Mouse (Mus musculus): Measurements from ENCODE around the gene Muc13. TPM values are rescaled to one million over a fixed set of nuclear protein-coding genes. Genes with fewer than 3 reads are reported as not detected.

The Muc13 gene
- total and polyA plus RNA-seq, 3 experiments, result 0.33 TPM; not detected in 2

DNA sequence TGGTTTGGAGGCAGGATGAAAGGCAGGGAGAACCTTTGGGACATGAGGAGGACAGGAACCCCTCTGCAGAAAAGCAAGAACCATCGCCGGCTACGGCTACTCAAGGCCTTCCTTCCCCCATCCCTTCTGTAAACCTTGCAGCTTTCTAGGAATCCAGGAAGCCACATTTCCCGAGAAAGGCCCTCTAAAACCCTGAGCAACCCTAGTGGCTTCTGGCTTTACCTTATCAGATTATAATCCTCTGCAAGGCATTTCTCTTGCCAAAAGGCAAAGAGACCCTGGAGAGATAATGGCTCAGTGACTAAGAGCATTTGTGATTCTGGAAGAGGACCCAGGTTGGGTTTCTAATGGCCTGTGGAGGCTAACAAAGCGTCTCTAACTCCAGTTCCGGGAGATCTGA, 46.8 kb downstream of the Muc13 start:
- intact Hi-C loops (cut with DNase I), result no loop called here
- peaks cover 10% of the 10 kb centered on the region for H3K4me1 ChIP-seq (ENCODE audit: control insufficient read depth, insufficient read depth, low read length)
- 53% methylated on average over 6 of the region's 6 CpGs for WGBS
- peaks cover 2% of the 10 kb centered on the region; the same call in 1 of the 2 replicates for H3K79me2 ChIP-seq (replicated peaks; ENCODE audit: control insufficient read depth, insufficient read depth, low read length)
- no peak overlapping the region for H3K9ac ChIP-seq (ENCODE audit: low read depth, low read length)
- H3K27ac ChIP-seq, result no peak overlapping the region
- H3K36me3 ChIP-seq (ENCODE audit: control insufficient read depth, insufficient read depth, low read length), result no peaks in the 10 kb centered on the region
- TF ChIP-seq POLR2A (IDR thresholded peaks at IDR 0.05; ENCODE audit: insufficient read depth, low read depth, low read length) (no peak), CTCF (IDR thresholded peaks at IDR 0.05) (no peak), EP300 (IDR thresholded peaks at IDR 0.05; ENCODE audit: insufficient read depth, low read depth, low read length) (no peak)
- H3K27me3 ChIP-seq (ENCODE audit: control insufficient read depth, insufficient read depth, low read length), result no peaks in the 10 kb centered on the region
- no peak overlapping the region for H3K4me3 ChIP-seq
- no peak for DNase-seq

DNA sequence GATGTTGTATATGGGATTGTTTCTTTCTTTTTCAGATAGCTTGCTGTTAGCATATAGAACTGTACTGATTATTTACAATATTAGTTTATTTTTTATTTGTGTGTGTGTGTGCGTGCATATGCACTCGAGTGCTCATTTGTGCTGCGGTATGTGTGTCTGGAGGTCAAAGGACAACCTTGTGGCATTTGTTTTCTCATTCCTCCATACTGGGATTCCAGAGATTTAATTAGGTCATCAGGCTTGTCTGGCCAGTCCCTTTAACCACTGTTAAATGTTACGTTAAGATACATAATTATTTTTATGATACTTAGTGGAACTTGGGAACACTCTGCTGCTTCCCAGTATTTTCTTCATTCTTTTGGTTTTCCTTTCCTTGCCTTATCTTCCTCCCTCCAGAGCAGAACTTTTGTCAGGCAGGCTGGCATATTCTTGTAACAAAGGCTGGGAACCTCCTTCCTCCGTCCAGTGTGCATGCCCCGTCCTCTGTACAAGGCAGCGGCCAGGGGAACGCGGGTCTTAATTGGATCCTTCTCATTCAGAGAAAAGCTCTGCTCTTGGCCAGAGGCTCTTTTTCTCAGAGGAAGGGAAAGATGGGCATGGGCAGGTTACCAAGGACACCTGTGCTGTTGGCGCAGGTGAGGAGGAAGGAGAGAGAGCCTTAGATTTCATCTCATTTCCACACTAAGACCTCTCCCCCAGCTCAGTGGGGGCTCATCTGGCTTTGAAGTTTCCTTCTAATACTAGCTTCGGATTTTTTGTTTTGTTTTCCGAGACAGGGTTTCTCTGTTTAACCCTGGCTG, 48.4 kb downstream of the Muc13 start:
- H3K4me1 ChIP-seq (ENCODE audit: control insufficient read depth, insufficient read depth, low read length), result peaks cover 2% of the 10 kb centered on the region
- TF ChIP-seq POLR2A (IDR thresholded peaks at IDR 0.05; ENCODE audit: insufficient read depth, low read depth, low read length) (no peak), CTCF (IDR thresholded peaks at IDR 0.05) (no peak), EP300 (IDR thresholded peaks at IDR 0.05; ENCODE audit: insufficient read depth, low read depth, low read length) (no peak)
- no peak for DNase-seq
- intact Hi-C loops (cut with DNase I), result no loop called here
- no peaks in the 10 kb centered on the region for H3K27me3 ChIP-seq (ENCODE audit: control insufficient read depth, insufficient read depth, low read length)
- H3K36me3 ChIP-seq (ENCODE audit: control insufficient read depth, insufficient read depth, low read length), result no peaks in the 10 kb centered on the region
- no peak overlapping the region for H3K4me3 ChIP-seq
- peaks cover 2% of the 10 kb centered on the region; the same call in 1 of the 2 replicates for H3K79me2 ChIP-seq (replicated peaks; ENCODE audit: control insufficient read depth, insufficient read depth, low read length)
- no peak overlapping the region for H3K27ac ChIP-seq
- no peak overlapping the region for H3K9ac ChIP-seq (ENCODE audit: low read depth, low read length)
- 72% methylated on average over 12 of the region's 12 CpGs for WGBS

DNA sequence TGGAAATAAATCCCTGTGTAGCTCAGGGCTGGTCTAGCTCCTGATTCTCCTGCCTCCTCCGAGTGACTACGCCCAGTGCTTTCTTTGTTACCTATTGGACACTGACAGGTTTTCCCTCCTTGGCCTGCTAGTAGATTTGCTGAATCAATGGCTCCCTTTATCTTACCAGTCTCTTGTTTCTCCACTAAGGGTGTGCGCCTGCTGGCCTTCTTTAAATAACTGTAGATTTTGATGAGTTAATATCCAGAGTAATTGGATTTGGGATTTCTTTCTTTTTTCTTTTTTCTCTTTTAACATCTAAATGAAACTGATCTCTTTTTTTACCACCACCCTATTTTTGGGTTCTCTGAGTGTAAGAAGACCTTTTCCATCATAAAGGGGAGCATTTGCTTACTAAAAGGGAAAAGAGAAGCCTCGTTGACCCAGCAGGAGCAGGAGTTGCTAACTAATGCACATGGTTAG, 50.3 kb downstream of the Muc13 start:
- no peaks in the 10 kb centered on the region for H3K27me3 ChIP-seq (ENCODE audit: control insufficient read depth, insufficient read depth, low read length)
- H3K4me1 ChIP-seq (ENCODE audit: control insufficient read depth, insufficient read depth, low read length), result no peaks in the 10 kb centered on the region
- H3K9ac ChIP-seq (ENCODE audit: low read depth, low read length), result no peak overlapping the region
- TF ChIP-seq POLR2A (IDR thresholded peaks at IDR 0.05; ENCODE audit: insufficient read depth, low read depth, low read length) (no peak), CTCF (IDR thresholded peaks at IDR 0.05) (no peak), EP300 (IDR thresholded peaks at IDR 0.05; ENCODE audit: insufficient read depth, low read depth, low read length) (no peak)
- no peaks in the 10 kb centered on the region for H3K36me3 ChIP-seq (ENCODE audit: control insufficient read depth, insufficient read depth, low read length)
- no peak for DNase-seq
- 80% methylated on average over 4 of the region's 4 CpGs for WGBS
- no peak overlapping the region for H3K27ac ChIP-seq
- peaks cover under 1% of the 10 kb centered on the region; the same call in 1 of the 2 replicates for H3K79me2 ChIP-seq (replicated peaks; ENCODE audit: control insufficient read depth, insufficient read depth, low read length)
- H3K4me3 ChIP-seq, result no peak overlapping the region
- intact Hi-C loops (cut with DNase I), result no loop called here

DNA sequence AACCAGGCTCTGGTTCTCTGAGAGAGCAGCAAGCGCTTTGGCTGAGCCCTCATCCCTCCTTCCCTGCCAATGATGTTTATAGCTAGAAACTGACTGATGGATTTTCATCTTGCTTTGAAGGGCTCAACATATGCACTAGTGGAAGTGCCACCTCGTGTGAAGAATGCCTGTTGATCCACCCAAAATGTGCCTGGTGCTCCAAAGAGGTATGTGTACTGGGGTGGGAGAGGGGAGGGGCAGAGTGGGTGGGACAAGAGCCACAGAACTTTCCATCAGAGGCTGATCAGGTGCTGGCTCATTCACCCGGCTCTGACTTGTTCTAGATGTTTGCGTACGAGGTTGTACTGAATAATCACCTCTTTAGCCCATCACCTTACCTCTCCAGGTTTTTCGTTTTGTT, 51.0 kb downstream of the Muc13 start:
- Histone ChIP-seq H3K4me1 (ENCODE audit: control insufficient read depth, insufficient read depth, low read length) (no peaks in the 10 kb centered on the region), H3K4me3 (no peak overlapping the region), H3K27ac (no peak overlapping the region), H3K36me3 (ENCODE audit: control insufficient read depth, insufficient read depth, low read length) (no peaks in the 10 kb centered on the region), H3K9ac (ENCODE audit: low read depth, low read length) (no peak overlapping the region), H3K27me3 (ENCODE audit: control insufficient read depth, insufficient read depth, low read length) (no peaks in the 10 kb centered on the region), H3K79me2 (replicated peaks; ENCODE audit: control insufficient read depth, insufficient read depth, low read length) (no peaks in the 10 kb centered on the region)
- 89% methylated on average over 6 of the region's 6 CpGs for WGBS
- no peak for TF ChIP-seq EP300 (IDR thresholded peaks at IDR 0.05; ENCODE audit: insufficient read depth, low read depth, low read length)
- TF ChIP-seq CTCF (IDR thresholded peaks at IDR 0.05), result no peak
- TF ChIP-seq POLR2A (IDR thresholded peaks at IDR 0.05; ENCODE audit: insufficient read depth, low read depth, low read length), result no peak
- intact Hi-C loops (cut with DNase I), result no loop called here
- DNase-seq, result no peak

DNA sequence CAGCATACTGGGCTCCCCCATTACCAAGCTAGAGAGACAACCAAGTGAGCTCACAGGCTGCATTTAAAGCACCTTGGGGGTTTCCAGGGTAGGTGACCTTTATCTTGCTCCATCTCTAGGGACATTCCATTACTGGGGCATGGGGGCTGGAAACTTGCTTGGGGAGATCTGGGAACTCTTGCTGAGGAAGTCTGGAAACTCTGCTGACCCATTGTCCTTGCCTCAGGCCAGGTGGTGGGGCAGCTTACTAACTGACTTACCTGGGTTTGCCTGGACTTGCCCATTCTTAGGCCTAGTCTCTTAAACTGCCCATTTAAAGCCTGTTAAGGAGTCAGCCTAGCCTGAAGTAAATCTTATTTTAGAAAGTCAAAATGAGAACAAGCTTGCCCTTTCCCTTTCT, 59.4 kb downstream of the Muc13 start:
- Histone ChIP-seq H3K9ac (ENCODE audit: low read depth, low read length) (no peak overlapping the region), H3K79me2 (replicated peaks; ENCODE audit: control insufficient read depth, insufficient read depth, low read length) (no peaks in the 10 kb centered on the region), H3K27me3 (ENCODE audit: control insufficient read depth, insufficient read depth, low read length) (no peaks in the 10 kb centered on the region), H3K27ac (no peak overlapping the region), H3K36me3 (ENCODE audit: control insufficient read depth, insufficient read depth, low read length) (no peaks in the 10 kb centered on the region), H3K4me3 (no peak overlapping the region), H3K4me1 (ENCODE audit: control insufficient read depth, insufficient read depth, low read length) (peaks cover 2% of the 10 kb centered on the region)
- no peak for DNase-seq
- intact Hi-C loops (cut with DNase I), result no loop called here
- TF ChIP-seq CTCF (IDR thresholded peaks at IDR 0.05) (no peak), POLR2A (IDR thresholded peaks at IDR 0.05; ENCODE audit: insufficient read depth, low read depth, low read length) (no peak), EP300 (IDR thresholded peaks at IDR 0.05; ENCODE audit: insufficient read depth, low read depth, low read length) (no peak)

DNA sequence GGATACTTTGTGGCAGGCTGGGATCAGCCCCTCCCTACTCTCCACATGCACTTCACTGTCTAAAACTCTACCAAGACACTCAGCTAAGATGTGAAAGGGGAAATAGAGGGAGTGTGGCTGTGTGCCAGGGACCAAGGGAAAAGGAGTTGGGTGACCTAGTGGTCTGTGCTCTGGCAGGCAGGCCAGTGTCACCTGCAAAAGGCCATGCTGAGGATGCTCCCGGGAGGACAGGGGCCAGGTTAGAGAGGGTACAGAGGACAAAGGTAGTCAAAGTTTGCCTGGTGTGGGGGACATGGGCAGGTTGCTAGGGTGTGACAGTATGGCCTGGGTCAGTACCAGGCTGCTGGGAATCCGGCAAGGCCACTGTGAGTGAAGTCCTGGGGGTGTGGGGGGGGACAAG, 64.9 kb downstream of the Muc13 start:
- Histone ChIP-seq H3K4me1 (ENCODE audit: control insufficient read depth, insufficient read depth, low read length) (peaks cover 4% of the 10 kb centered on the region), H3K4me3 (no peak overlapping the region), H3K36me3 (ENCODE audit: control insufficient read depth, insufficient read depth, low read length) (no peaks in the 10 kb centered on the region), H3K27ac (no peak overlapping the region), H3K79me2 (replicated peaks; ENCODE audit: control insufficient read depth, insufficient read depth, low read length) (no peaks in the 10 kb centered on the region), H3K27me3 (ENCODE audit: control insufficient read depth, insufficient read depth, low read length) (no peaks in the 10 kb centered on the region), H3K9ac (ENCODE audit: low read depth, low read length) (no peak overlapping the region)
- intact Hi-C loops (cut with DNase I), result no loop called here
- 72% methylated on average over 2 of the region's 2 CpGs for WGBS
- TF ChIP-seq EP300 (IDR thresholded peaks at IDR 0.05; ENCODE audit: insufficient read depth, low read depth, low read length), result no peak
- TF ChIP-seq CTCF (IDR thresholded peaks at IDR 0.05), result no peak
- no peak for TF ChIP-seq POLR2A (IDR thresholded peaks at IDR 0.05; ENCODE audit: insufficient read depth, low read depth, low read length)
- no peak for DNase-seq
